Mouse (Mus musculus) lung, postnatal 0 days (tissue): ENCODE results near the gene Dcaf5. TPM values are rescaled to one million over a fixed set of nuclear protein-coding genes. Genes with fewer than 3 reads are reported as not detected.
A peak's percentile ranks its signal among the peaks of the same experiment; 100 is the strongest.
"Not testable (repeated sequence)": the region's sequence is repeated elsewhere in the genome, so short reads cannot be mapped to it uniquely, and the experiment has no call there.

Experiments
- ATAC-seq: fragments of 200-750 bp; cut with Nextera tagmentation; 2 replicates; pipeline ENCODE4 v1.8.0; 2017; ENCODE audit warnings: moderate library complexity
- DNase-seq: peaks from one replicate; pipeline ENCODE4 v3.0.0-alpha.2; 2016; ENCODE audit warnings: low spot score
- H3K27ac ChIP-seq: fragments of 300-500 bp; sonication (generic); 2 replicates; pipeline ENCODE4 v1.5.1; 2014; ENCODE audit warnings: antibody characterized with exemption, mild to moderate bottlenecking, low read length, mixed read lengths
- H3K27me3 ChIP-seq: fragments of 300-500 bp; sonication (generic); replicated peaks from 2 replicates; pipeline ENCODE4 v1.6.1; 2014; ENCODE audit warnings: low read length, mixed read lengths; ENCODE audit not compliant: insufficient read depth
- H3K36me3 ChIP-seq: fragments of 300-500 bp; sonication (generic); 2 replicates; pipeline ENCODE4 v1.6.1; 2014; ENCODE audit warnings: low read length, mixed read lengths; ENCODE audit not compliant: insufficient read depth
- H3K4me1 ChIP-seq: fragments of 300-500 bp; sonication (generic); 2 replicates; pipeline ENCODE4 v1.6.1; 2014; ENCODE audit warnings: antibody characterized with exemption, low read depth, low read length, mixed read lengths; ENCODE audit not compliant: insufficient read depth
- H3K4me2 ChIP-seq: fragments of 300-500 bp; sonication (generic); replicated peaks from 2 replicates; pipeline ENCODE4 v1.6.1; 2014; ENCODE audit warnings: low read depth, mild to moderate bottlenecking, low read length, moderate library complexity, mixed read lengths
- H3K4me3 ChIP-seq: fragments of 300-500 bp; sonication (generic); 2 replicates; pipeline ENCODE4 v1.5.1; 2014; ENCODE audit warnings: low read depth, low read length
- H3K9ac ChIP-seq: fragments of 300-500 bp; sonication (generic); replicated peaks from 2 replicates; pipeline ENCODE4 v1.6.1; 2014; ENCODE audit warnings: low read depth, mild to moderate bottlenecking
- H3K9me3 ChIP-seq: fragments of 300-500 bp; sonication (generic); 2 replicates; pipeline ENCODE4 v1.6.1; 2016; ENCODE audit warnings: low read length, mixed read lengths
- CTCF ChIP-seq: IDR thresholded peaks from 2 replicates; pipeline ENCODE4 v1.5.1; 2016; ENCODE audit warnings: antibody characterized with exemption, mild to moderate bottlenecking
- EP300 ChIP-seq: IDR thresholded peaks from 2 replicates; pipeline ENCODE4 v1.6.1; 2016; ENCODE audit warnings: antibody characterized with exemption, mild to moderate bottlenecking, control low read depth
- WGBS: fragments of 180-500 bp; shearing (Covaris S2); extraction: QIAGEN DNeasy Blood & Tissue Kit; methylation state at CpG from one replicate; pipeline ENCODE4 v1.1.7; 2014; 5-methylcytosine and 5-hydroxymethylcytosine counted together
- polyA plus RNA-seq: library from polyadenylated mRNA; unstranded; fragments of >200 nt; fragmentation: Nextera tagmentation; extraction: Ambion mirVana; gene quantifications from 2 replicates; pipeline ENCODE4 v1.2.1, GENCODE M21; 2015

Dcaf5 gene
- polyA plus RNA-seq, 1 experiment from 2014 or later = 8.3 TPM

GRCm38 (mm10) chr12:80463666-80464269 is 27.4 kb upstream of the Dcaf5 start:
- ATAC-seq (no peak), DNase-seq (peak; percentile 56)
- H3K36me3 ChIP-seq = no peaks in the 10 kb centered on the region
- H3K27me3 ChIP-seq = no peaks in the 10 kb centered on the region
- 7% methylated on average over 17 of the region's 17 CpGs for WGBS
- no peaks in the 10 kb centered on the region for H3K4me1 ChIP-seq
- peak overlapping the region; percentile 72 for H3K4me2 ChIP-seq
- TF ChIP-seq CTCF = no peak
- TF ChIP-seq EP300 = no peak
- peak overlapping the region; percentile 77 for H3K27ac ChIP-seq
- H3K9me3 ChIP-seq = no peaks in the 10 kb centered on the region
- peak overlapping the region; percentile 64 for H3K9ac ChIP-seq
- peak overlapping the region; percentile 80 for H3K4me3 ChIP-seq

- 0% methylated on average over 45 of the region's 45 CpGs for WGBS
- ATAC-seq = peak; percentile 98
- TF ChIP-seq CTCF = peak; percentile 28
- no peak for TF ChIP-seq EP300
Measured at GRCm38 (mm10) chr12:80462942-80463651, 26.7 kb upstream of the Dcaf5 start, which contains the start of gene Exd2. Exd2 (plus strand) TSS chr12:80463095.

GRCm38 (mm10) chr12:80462292-80462896 is 26.0 kb upstream of the Dcaf5 start:
- DNase-seq = peak; percentile 31
- H3K9ac ChIP-seq, H3K27ac ChIP-seq, H3K4me1 ChIP-seq, H3K36me3 ChIP-seq, H3K9me3 ChIP-seq, H3K27me3 ChIP-seq, ATAC-seq: not testable (repeated sequence)
- 8% methylated on average over 10 of the region's 10 CpGs for WGBS
- peak overlapping the region; percentile 80; the same call in 1 of the 2 replicates for H3K4me3 ChIP-seq
- H3K4me2 ChIP-seq = peak overlapping the region; percentile 72
- peak; percentile 41; the same call in 1 of the 2 replicates for TF ChIP-seq CTCF

More at GRCm38 (mm10) chr12:80462942-80463651, 26.7 kb upstream of the Dcaf5 start, which contains the start of gene Exd2:
- Histone ChIP-seq H3K36me3 (no peaks in the 10 kb centered on the region), H3K27ac (peak within 1 kb of the TSS; percentile 77), H3K4me1 (no peaks in the 10 kb centered on the region), H3K9ac (peak within 1 kb of the TSS; percentile 64), H3K4me3 (peak within 1 kb of the TSS; percentile 80), H3K9me3 (no peaks in the 10 kb centered on the region), H3K27me3 (no peaks in the 10 kb centered on the region), H3K4me2 (peak within 1 kb of the TSS; percentile 72)
- peak; percentile 95 for DNase-seq

DNA sequence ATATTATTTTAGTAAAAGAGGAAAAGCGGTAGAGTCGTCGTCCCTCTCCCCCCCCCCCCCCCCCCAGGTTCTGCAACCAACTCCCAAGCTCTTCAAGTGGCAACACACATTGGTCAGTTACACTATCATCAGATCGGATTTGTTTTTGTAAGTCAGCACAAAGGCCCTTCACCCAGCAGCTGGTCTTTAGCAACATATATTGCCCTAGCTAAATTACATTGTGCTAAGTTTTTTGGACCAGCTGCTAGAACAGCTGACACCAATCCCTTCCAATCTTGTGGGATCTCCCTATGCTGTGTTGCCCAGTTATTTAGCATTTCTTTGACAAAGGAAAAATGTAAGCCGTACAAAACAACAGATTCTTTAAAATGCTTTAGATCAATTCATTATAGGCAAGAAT is 21.6 kb upstream of the Dcaf5 start:
- H3K4me2 ChIP-seq = no peak overlapping the region
- ATAC-seq (peak; percentile 47), DNase-seq (peak; percentile 73)
- H3K9me3 ChIP-seq = no peaks in the 10 kb centered on the region
- H3K27me3 ChIP-seq = no peaks in the 10 kb centered on the region
- no peak overlapping the region for H3K9ac ChIP-seq
- H3K36me3 ChIP-seq = no peaks in the 10 kb centered on the region
- TF ChIP-seq CTCF = no peak
- TF ChIP-seq EP300 = no peak
- H3K27ac ChIP-seq = no peak overlapping the region
- no peaks in the 10 kb centered on the region for H3K4me1 ChIP-seq
- 70% methylated on average over 5 of the region's 5 CpGs for WGBS
- H3K4me3 ChIP-seq = no peak overlapping the region

GRCm38 (mm10) chr12:80453506-80453905 is 17.1 kb upstream of the Dcaf5 start:
- WGBS = 61% methylated on average over 1 of the region's 1 CpGs
- no peak overlapping the region for H3K27ac ChIP-seq
- no peaks in the 10 kb centered on the region for H3K9me3 ChIP-seq
- no peaks in the 10 kb centered on the region for H3K27me3 ChIP-seq
- TF ChIP-seq EP300 = no peak
- no peak for TF ChIP-seq CTCF
- no peak overlapping the region for H3K4me2 ChIP-seq
- H3K9ac ChIP-seq = no peak overlapping the region
- H3K4me1 ChIP-seq = no peaks in the 10 kb centered on the region
- H3K4me3 ChIP-seq = no peak overlapping the region
- H3K36me3 ChIP-seq = no peaks in the 10 kb centered on the region
- ATAC-seq = no peak
- no peak for DNase-seq

- Histone ChIP-seq H3K9me3 (no peaks in the 10 kb centered on the region), H3K9ac (no peak overlapping the region), H3K4me2 (no peak overlapping the region), H3K4me1 (no peaks in the 10 kb centered on the region), H3K4me3 (no peak overlapping the region), H3K27ac (no peak overlapping the region), H3K36me3 (no peaks in the 10 kb centered on the region), H3K27me3 (no peaks in the 10 kb centered on the region)
- 80% methylated on average over 9 of the region's 9 CpGs for WGBS
- no peak for ATAC-seq
- DNase-seq = no peak
- TF ChIP-seq CTCF = no peak
- no peak for TF ChIP-seq EP300
Measured at GRCm38 (mm10) chr12:80444525-80445109, 8.2 kb upstream of the Dcaf5 start.
